Mouse (Mus musculus) retina, postnatal 7 days (tissue): ENCODE results near the gene Ucma.
"Not testable (repeated sequence)": the region's sequence is repeated elsewhere in the genome, so short reads cannot be mapped to it uniquely, and the experiment has no call there.

Experiments used
- DNase-seq: peaks from one replicate; pipeline ENCODE4 v3.0.0-alpha.2; 2012; ENCODE audit warnings: low read depth, low spot score

The Ucma gene

GRCm38 (mm10) chr2:4975807-4976206 is at the start of gene Ucma:
Gene Ucma (plus strand): TSS chr2:4976122.
- no peak for DNase-seq

GRCm38 (mm10) chr2:4927391-4927790 is 48.5 kb upstream of the Ucma start:
- DNase-seq: no peak

- DNase-seq: no peak
These were observed 46.7 kb upstream of the Ucma start for GRCm38 (mm10) chr2:4929230-4929629.

GRCm38 (mm10) chr2:4934516-4934915 is 41.4 kb upstream of the Ucma start:
- no peak for DNase-seq

DNA sequence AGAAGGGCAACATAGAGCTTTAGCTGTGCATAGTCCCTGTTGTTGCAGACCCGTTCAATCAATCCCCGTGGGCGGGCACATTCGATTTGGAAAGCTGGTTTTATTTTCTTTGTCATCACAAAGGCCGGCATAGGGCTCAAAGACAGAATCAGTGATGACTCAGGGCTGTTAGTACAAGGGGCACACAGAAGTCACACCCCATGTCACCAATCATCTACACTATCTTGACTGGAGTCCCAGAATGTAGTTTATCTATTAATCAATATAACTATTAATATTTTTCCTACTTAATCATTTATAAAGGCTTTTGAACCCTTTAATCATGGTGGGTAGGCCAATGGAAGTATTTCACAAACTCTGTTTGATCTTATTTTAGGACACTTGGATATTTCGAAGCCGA is 38.0 kb upstream of the Ucma start:
- no peak for DNase-seq

DNA sequence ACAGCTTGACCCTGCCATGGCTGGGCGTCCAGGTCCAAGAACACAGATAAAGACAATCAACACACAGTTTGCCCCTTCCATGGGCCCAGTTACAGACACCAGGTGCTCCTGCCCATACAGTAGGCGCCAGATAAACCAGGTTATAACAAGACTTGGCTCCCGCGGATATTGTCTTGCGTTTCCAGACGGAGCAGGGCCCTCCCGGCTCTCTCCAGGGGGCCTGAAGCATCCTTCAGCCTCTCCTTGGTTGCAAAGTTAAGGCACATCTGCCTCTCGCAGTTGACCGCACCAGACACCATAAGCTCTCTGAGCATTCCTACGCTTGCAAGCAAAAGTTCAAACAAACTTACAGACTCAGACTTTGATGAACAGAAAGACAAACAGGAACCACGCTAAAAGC is 35.1 kb upstream of the Ucma start:
- no peak for DNase-seq

- DNase-seq: not testable (repeated sequence)
These were observed 26.2 kb upstream of the Ucma start for GRCm38 (mm10) chr2:4949691-4950090.

DNA sequence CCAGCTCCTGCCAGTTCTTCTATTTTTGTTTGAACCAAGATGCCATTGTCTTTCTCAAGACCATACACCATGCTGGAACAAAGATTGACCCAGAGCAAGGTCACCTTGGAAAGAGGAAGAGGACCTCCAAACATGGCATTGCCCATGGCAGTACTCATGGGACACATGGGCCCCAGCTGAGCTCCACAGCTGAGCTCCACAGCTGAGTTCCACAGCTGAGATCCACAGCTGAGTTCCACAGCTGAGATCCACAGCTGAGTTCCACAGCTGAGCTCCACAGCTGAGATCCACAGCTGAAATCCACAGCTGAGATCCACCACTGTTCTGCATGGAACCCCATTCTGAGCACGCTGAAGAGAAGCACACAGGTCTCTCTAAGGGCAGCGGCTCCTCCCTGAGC is 24.9 kb upstream of the Ucma start:
- no peak for DNase-seq

DNA sequence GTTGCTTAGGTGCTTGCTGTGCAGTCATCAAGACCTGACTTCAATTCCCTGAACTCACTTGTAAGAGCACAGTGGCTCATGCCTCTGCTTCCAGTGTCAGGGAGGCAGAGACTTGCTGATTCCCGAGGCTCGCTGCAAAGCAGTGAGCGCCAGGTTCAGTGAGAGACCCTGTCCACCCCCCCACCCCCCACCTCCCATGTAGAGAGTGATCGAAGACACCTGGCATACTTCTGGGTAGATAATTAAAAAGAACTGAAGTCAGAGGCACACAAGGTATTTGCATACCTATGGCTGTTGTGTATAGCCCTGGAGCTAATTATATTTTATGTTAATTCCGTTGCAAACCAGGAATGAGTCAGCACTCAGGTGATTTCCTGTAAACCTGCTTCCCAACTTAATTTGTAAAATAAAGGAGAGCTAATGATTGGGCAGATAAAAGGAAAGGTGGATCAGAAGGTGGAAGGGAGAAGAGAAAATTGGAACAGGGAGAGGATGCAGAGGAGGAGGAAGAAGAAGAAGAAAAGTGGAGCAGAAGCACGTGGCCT is 21.6 kb upstream of the Ucma start:
- DNase-seq: no peak

DNA sequence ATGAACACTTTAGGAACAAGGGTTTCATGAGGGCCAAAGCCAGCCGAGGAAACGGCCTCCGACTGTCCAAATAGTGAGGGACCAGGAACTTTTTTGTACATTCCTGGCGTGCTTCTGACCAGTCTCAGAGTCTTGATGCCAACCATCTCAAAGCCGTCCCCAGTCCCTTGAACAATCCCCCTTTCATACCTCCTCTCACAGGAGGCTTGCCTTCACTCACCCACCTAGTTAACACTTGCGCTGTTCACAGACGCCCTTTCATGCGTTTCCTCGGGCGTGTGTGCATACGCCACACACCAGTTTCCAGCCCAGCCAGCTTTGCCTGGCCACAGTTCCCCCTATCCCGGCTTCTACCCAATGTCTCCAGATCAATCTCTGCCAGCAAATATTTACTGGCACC is 17.9 kb upstream of the Ucma start:
- no peak for DNase-seq

DNA sequence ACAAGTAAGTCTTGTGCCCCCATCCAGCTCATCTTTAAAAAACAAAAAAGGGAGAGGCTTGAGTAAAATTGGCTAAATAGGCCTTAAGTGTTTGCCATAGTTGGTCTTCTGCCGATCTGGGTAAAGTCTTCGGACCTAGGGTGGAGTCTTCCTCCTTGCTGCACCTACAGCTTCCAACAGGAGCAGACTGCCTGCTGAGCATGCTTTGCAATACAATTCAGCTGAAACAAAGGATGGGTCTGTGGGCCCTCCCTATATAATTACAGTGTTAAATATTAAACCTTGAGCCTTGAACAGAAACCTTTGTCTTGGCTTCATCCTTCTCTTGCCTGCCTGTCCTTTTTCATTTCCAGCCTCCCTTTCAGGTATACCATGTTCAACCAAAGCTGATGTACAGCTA is 8.1 kb upstream of the Ucma start:
- no peak for DNase-seq

GRCm38 (mm10) chr2:4969083-4969482 is 6.8 kb upstream of the Ucma start:
- DNase-seq: no peak

GRCm38 (mm10) chr2:4978091-4978490 is 2.2 kb downstream of the Ucma start:
- DNase-seq: no peak

DNA sequence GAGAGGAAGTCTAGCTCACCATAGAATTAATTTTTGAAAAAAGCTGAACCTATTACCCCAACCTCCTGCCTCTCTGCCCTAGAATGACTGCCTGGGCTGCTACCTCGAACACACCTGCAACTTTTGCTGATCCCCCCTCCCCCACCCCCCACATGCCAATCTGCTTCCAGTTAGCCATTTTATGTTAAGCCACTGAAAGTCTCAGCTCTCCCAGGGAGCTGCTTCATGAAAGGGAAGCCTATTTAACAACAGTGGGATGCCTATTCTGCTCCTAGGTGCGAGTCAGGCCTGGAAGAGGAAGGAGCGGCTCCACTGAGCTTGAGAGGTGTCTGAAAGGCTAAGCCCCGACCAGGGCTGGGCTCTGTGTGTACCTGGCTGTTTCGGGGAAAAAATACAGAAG is 8.1 kb downstream of the Ucma start:
- no peak for DNase-seq

GRCm38 (mm10) chr2:4985000-4985399 is 9.1 kb downstream of the Ucma start:
- DNase-seq: no peak

DNA sequence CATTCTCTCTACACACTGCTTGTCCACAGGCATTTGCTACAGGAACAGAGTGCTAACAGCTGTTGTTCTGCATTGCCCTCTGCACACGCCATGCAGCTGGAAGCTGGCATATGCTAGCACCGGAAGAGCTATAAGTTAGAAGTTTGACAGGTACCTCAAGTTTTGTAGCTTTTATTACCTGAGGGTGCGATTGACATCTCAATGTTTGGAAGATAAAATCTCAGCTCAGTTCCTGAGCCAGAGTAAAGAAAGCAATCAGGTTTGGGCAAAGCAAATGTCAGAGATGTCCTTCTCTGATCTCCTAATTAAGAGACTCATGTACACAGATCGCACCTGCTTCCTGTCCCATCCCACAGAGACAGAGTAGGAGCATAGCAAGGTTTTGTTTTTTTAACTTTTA is 10.9 kb downstream of the Ucma start:
- no peak for DNase-seq

GRCm38 (mm10) chr2:4987388-4988180 is 11.7 kb downstream of the Ucma start:
- no peak for DNase-seq

DNA sequence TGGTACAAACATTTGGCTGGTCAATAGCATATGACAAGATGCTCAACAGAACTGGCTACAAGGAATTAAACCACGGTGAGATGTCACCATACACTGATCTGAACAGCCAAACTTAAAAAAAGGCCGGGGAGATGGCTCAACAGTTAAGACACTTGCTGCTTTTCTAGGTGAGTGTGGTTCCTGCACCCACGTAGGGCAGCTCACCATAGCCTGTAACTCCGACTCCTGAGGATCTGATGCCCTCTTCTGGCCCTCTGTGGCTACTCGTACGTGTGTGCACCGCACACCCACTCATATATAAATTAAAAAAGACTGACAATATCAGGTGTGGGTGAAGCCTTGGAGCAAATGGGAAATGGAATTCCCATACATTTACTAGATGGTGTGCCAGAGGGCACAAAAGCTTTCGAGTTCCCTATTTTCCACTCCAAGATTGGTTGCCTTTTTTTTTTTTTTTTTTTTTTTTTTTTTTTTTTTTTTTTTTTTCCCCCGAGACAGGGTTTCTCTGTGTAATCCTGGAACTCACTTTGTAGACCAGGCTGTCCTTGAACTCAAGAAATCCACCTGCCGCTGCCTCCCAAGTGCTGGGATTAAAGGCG is 13.0 kb downstream of the Ucma start:
- no peak for DNase-seq

DNA sequence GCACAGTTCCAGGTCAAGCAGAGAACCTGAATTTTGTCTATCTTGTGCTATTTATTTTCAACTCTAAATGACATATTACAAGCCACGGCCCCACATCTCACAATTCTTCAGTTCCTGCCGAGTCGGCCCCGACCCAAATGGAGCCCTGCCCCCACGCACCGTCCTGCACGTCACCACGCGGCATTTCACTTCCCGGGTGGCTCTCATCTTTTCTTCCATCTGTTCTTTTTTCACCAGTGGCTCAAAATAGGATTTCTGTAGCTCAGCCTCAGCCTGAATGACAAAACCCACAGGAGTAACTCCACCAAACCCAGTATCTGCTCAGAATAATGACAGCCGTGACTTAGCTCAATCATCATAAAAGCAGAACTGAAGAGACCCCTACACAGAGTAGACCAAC is 17.7 kb downstream of the Ucma start:
- no peak for DNase-seq

DNA sequence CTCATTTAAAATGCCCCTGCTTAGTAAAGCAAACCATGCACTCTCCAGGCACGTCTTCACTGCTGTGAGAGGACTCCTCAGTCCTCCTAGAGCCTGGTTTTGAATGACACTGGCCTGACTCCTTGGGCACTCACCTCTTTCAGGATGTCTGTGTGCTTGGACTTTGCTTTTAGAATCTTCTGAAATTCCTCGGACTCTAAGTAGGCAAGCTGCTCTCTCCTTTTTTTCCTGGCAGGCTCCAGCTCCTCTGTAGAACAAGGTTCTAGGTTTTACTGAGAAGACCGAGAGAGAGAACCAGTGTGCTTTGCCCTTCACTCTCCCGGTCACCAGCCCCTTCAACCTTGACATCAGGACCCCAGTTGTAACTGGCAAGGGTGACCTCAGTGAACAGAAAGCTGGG is 18.5 kb downstream of the Ucma start:
- DNase-seq: no peak

DNA sequence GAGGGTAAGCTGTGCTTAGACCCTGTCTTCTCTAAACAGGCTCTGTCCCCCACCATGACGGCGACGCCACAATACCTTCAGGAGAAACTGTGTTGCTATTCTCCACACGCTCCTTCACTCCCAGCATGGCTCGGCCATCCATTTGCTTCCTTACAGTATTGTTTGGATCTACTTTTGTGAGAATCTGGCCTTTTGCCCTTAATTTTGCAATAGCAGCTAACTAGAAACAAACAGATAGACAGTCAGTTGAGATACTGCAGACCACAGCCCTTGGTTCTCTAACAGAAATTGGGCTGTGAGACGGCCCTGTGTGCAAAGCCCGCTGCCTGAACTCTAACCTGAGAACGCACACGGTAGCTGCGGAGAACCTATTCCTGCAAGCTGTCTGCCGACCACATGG is 19.7 kb downstream of the Ucma start:
- no peak for DNase-seq

DNA sequence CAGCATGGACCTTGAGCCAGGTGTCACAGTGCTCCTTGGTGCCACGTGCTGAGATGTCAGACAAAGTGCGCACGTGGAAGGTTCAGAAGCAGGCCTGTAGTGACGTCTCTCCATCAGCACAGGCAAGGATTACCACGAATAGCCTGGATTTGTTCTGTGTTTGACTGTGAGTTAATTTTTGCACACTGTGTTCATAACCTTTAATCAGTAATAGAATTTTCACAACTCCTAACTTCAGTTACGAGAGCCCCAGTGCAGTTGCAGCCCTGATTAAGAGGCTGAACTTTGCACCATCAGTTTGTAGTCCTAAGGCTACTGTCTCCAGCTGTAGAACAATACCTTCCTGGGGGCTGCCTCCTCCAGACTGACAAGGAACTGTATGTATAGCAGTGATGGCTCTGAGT is 20.5 kb downstream of the Ucma start:
- DNase-seq: no peak

- DNase-seq: no peak
These were observed 23.0 kb downstream of the Ucma start for GRCm38 (mm10) chr2:4998905-4999304.
